Mouse (Mus musculus) heart, adult 18-20 months (tissue): ENCODE results near the gene Gm17402. TPM values are rescaled to one million over a fixed set of nuclear protein-coding genes. Genes with fewer than 3 reads are reported as not detected.

Experiments used
- DNase-seq, 2 experiments: peaks; one replicate each; pipeline ENCODE4 v3.0.0; 2021 to 2022; ENCODE audit warnings: mixed read lengths in 1 of 2
- long read RNA-seq, 2 experiments: library from polyadenylated mRNA; stranded (forward); transcript quantifications; one replicate each; pipeline ENCODE4 v2.0.0; 2021
- total RNA-seq, 2 experiments: library from RNA; stranded (reverse); gene quantifications; 2 replicates each; pipeline ENCODE4 v1.2.3; 2021

Gene Gm17402
- not detected for total RNA-seq
- long read RNA-seq, experiment 1: 0 reads
- long read RNA-seq, experiment 2: 0 reads

DNA sequence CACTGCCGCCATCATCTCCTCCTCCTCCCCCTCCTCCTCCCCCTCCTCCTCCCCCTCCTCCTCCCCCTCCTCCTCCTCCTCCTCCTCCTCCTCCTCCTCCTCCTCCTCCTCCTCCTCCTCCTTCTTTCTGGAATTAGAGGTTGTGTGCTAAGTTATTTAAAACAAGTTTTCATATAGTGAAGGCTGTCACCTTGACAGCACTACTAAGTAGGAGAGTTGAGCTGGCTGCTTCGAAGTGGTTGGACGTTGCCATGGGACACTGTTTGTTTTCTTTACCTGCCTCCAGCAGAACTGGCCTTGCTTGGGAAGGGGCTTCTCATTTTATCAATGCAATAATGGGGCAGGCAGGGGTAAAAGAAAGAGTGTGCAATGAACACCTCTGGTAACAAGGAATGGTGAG lies at the start of gene Gm17402:
Gene Gm17402 (minus strand): TSS at position 101 of the 400 bp plus-strand sequence.
- no peak for DNase-seq

DNA sequence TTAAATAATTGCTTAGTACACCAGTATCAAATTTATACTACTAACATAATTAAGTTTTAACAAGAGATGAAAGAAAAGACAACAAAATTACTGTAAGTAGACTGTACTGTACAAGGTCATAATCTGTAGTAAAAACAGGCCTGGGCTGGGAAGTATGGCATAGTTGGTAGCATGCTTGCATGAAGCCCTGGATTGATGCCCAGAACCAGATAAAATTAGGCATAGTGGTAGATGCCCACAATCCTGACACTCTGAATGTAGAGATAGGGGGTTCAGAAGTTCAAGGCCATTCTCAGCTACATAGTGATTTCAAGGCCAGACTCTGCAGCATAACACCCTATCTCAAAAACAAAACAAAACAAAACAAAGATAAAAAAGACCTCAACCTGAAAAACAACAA lies 3.3 kb upstream of the Gm17402 start:
- DNase-seq: peak; percentile 50 to 62

DNA sequence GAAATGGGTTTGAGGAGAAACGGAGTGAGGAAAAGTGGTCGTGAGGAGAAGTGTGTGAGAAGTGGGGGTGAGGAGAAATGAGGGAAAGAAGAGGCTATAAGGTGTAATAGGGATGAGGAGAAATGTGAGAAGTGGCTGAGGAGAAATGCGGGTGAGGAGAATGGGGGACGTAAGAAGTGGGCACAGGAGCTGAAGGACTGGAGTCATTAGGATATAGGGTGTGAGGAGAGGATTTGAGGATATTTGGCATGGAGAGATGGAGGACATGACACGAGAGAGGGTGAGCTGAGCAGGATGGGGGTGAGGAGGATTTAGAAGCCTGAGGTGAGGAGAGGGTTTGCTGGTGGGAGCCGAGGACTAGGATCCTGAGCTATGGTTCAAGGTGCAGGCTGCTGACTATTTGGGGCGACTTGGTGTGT lies 594 bp downstream of the Gm17402 start:
- DNase-seq: no peak

DNA sequence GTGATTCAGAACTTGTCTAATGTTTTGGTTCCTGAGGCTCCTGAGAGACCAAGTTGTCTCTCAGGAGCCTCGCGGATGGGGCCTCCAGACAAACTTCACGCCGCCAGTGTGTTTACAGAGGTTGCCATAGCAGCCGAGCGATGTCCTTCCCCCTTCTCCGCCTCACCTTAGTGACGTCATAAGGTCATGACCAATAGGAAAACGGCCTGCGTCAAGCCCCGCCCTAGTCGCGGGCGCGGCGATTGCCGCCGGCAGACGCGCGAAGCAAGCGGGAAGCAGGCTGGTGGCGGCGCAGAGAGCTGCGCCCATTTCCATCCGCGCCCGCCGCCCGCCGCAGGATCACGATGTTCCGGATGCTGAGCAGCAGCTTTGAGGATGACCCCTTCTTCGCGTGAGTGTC lies 1.1 kb downstream of the Gm17402 start, which contains the start of gene Mlf1:
Gene Mlf1 (plus strand): TSS at position 226 of the 400 bp plus-strand sequence.
- peak; percentile 92 for DNase-seq

DNA sequence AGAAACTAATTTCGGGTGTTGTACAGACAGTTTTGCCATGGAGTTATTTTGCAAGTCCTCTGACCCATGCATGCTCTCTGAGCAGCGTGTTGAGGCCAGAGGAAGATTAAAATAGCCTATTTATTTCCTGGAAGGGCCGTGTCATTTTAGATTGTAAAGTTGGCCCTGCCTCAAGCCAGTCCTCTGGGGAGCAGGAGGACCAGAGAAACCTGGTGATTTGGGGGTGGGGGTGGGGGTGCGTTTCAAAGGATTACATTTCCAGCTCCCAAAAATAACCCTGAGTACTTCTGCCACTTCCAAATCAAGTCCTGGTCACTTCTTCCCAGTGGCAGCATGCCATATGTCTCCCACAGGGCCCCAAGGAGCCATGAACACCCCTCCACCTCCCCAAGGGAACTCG lies 2.2 kb downstream of the Gm17402 start:
- peak; percentile 69 to 71 for DNase-seq

DNA sequence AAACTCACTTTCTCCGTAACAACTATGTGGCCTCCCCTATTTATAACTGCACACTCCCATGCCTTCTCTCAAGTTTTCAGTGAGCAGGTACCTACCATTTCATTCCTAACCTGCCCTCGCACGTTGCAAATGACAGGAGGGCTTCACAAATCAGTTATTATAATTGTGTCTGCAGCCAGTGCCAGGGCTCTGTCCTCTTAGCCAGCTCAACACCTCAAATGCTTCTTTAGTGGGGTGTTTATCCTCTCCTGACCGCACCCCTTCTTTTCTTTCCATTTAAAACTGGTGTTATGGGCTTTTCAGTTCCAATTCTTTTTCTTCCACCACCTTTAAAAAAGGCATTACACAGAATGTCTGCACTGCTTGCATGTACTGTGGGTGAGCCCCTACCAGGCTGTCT lies 2.8 kb downstream of the Gm17402 start:
- DNase-seq: no peak

DNA sequence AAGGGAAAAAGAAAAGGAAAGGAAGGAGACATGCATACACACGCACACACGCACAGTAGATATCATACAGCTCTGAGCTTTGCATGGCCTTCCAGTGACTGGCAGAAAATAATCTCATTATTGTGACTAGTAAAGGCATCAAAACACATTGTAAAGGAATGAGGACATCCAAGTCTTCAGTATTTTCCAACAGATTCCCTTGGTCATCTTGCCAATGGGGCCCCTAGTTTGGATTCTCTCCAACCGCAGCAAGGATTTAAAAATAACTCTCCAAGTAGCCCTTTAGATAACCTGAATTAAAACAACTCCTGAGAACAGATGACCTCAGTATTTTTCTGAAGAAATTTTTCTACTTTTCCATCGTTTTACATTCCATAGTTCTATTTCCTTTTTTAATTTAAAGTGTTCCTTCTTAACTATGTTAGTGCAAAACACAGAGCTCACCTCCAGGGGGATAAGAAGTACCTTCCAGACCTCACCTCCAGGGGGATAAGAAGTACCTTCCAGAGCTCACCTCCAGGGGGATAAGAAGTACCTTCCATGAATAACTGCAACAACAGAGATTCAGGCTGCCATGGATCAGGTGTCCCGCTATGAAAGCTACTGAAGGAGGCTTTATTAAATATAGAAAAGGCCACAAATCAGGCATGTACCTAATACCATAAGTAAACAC lies 5.4 kb downstream of the Gm17402 start:
- DNase-seq: peak; percentile 33 to 45

DNA sequence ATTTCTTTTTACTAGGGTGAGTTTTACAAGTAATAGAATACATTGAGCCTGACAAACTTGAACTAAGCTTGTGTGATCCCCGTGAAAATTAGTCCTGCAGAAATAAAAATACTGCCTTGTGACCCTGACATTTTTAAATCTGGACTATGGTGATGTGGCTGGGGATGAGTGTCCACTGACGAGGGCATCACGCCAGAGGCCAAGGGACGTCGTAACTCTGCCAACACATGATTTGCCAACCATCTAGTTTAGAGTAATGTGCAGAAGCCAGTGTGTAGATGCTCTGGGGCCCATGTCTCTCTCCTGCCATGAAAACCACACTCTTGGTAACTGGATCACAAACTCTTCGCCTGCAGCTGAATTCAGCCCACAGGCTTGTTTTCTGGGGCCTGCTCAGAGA lies 7.5 kb downstream of the Gm17402 start:
- peak; percentile 60 to 63 for DNase-seq

DNA sequence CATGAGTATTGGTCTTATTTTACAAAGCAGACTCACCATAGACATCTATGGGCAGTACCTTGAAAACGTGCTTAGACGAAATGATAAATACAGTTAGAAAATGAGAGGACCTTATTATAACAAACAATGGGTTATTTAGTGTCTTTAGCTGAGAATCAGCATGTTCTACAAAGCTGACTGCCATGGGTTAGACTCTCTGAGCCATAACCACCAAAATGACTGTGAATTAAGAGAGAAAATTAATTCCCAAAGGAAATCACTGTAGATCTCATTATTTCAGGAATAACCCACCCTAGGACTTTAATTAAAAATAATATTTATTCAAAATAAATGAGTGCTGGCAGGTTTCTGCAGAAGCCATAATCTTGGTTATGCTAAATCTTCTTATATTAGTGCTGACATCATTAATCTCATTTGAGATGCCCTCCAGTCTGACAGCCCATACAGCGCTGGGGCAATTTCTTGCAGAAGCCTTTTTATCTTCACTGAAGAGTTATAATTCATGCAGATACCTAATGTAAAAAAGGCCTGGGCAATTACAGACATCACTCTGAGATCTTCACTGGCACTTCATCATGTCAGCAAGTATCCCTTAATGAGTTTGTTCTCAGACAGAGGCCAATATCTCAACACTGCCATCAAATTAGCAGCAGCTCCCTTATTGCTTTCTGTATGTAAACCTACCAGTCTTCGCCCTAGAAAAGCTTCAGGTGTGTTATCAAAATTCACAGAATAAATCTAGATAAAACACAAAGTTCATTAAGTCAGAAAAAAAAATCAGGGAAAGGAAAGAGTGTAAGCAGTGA lies 8.7 kb downstream of the Gm17402 start:
- no peak for DNase-seq

DNA sequence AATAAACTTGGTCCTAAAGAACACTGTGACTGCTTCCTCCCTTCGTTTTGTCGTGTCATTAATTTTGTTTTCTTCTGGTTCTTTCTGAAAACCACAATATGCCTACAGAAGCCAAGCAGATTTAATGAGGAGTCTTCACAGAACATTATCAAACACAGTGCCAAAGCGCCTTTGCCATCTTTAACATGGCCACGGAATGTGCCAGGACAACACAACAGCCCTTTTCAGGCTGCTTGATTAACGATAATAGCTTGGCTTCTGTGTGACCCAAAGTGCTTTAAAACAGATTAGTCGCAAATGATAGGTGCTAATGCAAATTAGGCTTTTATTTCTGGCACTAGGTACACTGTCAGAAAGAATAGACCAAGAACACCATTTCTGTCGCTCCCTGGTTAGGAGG lies 16.6 kb downstream of the Gm17402 start:
- no peak for DNase-seq

DNA sequence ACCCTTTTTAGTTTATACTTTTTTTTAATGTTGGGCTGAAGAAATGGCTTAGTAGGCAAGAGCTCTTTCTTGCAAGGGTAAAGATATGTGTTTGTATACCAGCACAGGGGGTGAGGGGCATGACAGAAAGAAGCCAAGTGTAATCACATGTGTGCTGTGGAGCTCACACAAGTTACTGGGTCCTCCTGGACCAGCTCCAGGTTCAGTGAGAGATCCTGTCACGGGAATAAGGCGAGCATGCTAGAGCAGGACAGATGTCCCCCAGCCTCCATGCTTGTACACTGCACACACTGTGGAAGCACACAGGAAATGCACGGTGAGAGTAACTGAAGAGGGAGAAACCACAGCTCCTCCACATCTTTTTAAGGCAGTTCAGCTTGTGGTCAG lies 22.2 kb downstream of the Gm17402 start:
- no peak for DNase-seq

DNA sequence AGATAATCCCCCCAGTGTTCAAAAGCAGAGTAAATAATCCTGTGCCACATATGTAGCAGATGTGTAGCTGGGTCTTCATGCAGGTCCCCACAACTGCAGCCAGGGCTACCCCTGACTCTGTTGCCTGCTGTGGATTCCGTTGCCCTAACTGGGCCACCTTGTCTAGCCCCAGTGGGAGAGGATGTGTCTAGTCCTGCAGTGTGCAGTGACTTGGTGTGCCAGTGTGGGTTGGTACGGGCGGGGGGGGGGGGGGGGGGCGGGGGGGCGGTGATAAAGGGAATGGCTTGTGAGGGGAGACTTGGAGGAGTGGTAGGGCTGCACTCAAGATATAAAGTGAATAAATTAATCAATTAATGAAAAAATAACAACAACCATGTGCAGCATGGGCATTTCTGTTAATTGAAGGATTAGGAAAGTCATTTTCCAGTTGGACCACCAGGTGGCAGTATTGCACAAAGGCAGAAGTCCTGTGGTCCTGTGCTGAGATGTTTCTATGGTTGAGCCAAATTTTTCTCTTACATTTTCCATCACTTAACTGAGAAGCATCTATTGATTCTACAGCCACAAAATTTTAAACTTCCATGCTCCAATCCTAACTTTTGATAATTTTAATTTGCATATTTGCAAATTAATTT lies 22.7 kb downstream of the Gm17402 start:
- DNase-seq: peak; percentile 25 to 63

DNA sequence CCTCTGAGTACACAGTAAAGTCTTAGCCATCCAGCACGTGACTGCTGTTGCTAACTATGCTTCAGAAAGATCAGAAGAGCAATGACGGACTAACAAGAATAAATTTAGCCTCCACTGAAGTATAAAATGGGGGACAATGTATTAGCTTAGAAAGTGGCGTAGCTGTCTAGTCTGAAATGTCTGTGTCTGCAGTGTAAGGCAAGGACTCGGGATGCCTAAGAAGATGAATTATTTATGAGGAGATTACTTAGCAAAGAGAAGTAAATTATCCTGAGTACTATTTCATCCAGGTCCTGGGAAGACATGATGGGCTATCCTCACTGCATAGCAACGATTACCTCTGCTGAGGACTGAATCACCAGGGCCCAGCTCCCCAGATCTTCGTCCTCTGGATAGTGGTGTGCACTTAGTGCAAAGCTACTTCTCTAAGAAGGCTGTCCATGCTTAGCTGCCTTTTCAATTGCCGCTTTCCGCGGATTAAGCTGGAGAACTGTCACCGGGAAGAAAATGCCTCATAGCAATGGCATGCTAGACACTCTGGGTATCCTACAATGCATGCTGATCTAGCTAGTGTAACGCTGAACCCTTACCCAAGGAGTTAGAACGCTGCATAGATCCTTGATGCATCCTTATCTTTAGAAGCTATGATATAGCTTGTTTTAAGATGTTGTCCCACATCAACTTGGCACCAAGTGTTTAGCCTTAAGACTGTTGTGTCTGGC lies 23.4 kb downstream of the Gm17402 start:
- DNase-seq: no peak

DNA sequence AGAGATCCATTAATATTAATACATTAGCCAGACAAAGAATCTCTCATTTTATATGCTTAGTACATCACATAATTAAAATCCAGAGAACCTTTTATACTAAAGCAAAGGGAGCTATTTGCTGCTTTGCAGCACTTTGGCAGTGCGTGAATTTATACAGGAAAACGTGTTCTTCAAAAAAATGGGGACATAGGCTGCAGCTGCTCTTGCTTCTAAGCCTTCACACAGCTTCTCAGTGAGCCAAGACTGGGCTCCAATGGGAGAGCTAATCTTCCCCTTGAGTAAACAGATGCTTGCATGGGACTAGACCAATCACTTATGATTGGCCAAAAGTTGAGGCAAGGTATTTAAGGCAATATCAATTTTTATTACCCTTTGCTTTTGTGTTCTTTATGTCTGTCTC lies 28.3 kb downstream of the Gm17402 start:
- DNase-seq: no peak

DNA sequence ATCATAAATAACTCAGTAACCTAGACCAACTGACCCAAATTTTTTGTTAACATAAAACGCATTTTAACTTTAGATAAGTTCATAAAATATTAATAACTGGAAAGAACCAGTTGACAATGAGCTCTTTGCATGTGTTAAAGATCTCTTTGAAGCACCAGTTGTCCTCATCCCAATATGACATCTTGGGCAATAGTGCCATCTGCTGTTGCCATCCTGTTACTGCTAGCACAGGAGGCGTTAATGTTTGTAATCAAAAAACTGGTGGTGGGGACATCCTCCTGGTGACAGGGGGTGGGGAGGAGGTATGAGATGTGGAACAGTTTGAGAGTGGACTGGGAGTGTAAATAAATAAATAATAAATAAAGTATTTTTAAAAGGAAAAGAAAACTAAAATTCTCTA lies 30.4 kb downstream of the Gm17402 start:
- DNase-seq: peak; percentile 26 to 72

DNA sequence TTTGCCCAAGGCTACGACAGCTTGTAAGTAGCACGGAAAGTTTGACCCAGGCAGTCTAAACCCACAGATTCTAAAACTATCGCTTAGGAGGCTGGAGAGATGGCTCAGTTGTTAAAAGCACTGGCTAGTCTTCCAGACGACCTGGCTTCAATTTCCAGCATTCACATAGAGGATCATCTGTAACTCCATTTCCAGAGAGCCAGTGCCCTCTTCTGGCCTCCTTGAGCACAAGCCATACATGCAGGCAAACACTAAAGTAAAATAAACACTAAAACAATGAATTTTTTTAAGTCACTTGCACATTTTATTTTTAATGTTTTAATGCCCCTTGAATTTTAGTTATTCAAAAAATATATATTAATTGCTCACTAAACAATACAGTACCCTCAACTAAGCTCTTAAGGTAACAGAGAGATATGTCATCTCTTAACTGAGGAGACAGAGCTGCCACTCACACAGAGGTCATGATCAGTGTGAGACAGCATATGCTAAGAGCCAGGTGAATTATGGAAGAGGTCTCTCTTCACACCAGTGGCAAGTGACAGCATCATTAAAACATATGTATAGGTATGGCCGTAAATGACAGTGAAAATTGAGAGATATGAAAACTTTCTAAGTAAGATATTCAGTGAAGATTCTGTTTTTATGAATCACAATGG lies 31.8 kb downstream of the Gm17402 start:
- no peak for DNase-seq

DNA sequence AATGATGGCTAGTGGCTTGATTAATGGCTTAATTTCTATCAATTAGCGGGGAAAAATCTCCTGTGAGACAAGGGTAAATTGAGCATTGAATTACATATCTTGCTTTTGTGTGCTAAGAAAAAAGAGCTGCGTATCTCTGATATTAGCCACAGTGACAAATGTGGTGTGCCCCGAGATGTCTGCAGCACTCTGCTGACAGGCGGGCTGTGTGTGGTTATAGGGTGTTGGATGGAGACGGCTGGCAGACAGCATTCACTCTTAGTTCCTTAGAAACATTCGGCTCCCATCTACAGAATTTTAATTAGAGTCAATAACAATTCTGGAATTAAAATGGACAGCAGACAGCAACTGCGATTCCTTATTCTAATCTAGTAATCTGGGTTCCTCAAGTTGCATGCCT lies 34.0 kb downstream of the Gm17402 start:
- DNase-seq: no peak

DNA sequence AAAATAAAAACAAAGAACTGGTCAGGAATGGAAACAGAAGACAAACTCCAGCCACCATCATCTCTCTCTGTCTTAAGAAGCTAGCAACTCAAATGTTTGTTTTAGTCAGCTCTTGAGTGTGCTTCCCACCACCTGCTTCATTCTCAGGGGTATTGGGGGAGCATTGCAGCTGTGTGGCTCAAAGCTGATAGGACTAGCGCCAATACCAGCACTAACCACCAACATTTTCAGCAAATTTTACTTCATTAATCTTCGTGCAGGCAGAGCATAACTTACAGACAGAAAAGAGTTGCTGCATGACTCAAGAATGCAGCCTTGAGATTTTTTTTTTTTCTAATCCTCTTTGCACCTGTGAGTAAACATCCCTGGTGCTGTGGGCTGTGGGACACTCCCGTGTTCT lies 35.4 kb downstream of the Gm17402 start:
- DNase-seq: no peak

DNA sequence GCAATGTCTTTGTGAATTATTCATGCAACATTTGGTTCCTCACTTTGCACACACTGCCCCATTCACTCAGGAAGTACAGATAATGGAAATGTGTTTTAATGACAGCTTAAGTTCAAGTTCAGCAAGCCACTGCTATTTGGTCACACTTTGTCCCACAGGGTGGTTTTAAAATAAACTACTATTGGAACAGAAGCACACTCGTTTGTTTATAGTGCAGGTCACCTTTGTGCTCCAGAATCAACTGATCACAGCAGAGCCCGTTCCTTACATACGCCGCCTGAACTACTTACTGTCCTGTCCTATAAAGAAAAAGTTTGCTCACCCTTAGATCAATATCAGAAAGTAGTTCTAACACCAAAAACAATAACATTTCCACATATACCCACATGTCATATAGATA lies 52.5 kb downstream of the Gm17402 start:
- DNase-seq: no peak
